Mouse (Mus musculus) heart, embryonic 15.5 days (tissue): ENCODE measurements around the gene Lrrc14b. TPM values are rescaled to one million over a fixed set of nuclear protein-coding genes. Genes with fewer than 3 reads are reported as not detected.

Source experiments
- ATAC-seq: fragments of 200-750 bp; cut with Nextera tagmentation; replicated peaks from 2 replicates; pipeline ENCODE4 v1.8.0; 2017; ENCODE audit warnings: low read depth, moderate TSS enrichment; ENCODE audit not compliant: insufficient number of reproducible peaks, insufficient read depth, low FRiP score
- H3K27ac ChIP-seq: fragments of 300-500 bp; sonication (generic); 2 replicates; pipeline ENCODE4 v1.5.1; 2015; ENCODE audit warnings: mild to moderate bottlenecking, inconsistent platforms
- H3K27me3 ChIP-seq: fragments of 300-500 bp; sonication (generic); 2 replicates; pipeline ENCODE4 v1.6.1; 2015; ENCODE audit warnings: inconsistent platforms
- H3K36me3 ChIP-seq: fragments of 300-500 bp; sonication (generic); 2 replicates; pipeline ENCODE4 v1.6.1; 2015; ENCODE audit warnings: mild to moderate bottlenecking, inconsistent platforms
- H3K4me1 ChIP-seq: fragments of 300-500 bp; sonication (generic); replicated peaks from 2 replicates; pipeline ENCODE4 v1.6.1; 2015; ENCODE audit warnings: inconsistent platforms
- H3K4me2 ChIP-seq: fragments of 300-500 bp; sonication (generic); 2 replicates; pipeline ENCODE4 v1.6.1; 2015; ENCODE audit warnings: inconsistent platforms, mild to moderate bottlenecking, moderate library complexity
- H3K4me3 ChIP-seq: fragments of 300-500 bp; sonication (generic); 2 replicates; pipeline ENCODE4 v1.5.1; 2015; ENCODE audit warnings: mild to moderate bottlenecking, inconsistent platforms
- H3K9ac ChIP-seq: fragments of 300-500 bp; sonication (generic); 2 replicates; pipeline ENCODE4 v1.6.1; 2015; ENCODE audit warnings: mild to moderate bottlenecking, inconsistent platforms
- H3K9me3 ChIP-seq: fragments of 300-500 bp; sonication (generic); replicated peaks from 2 replicates; pipeline ENCODE4 v1.6.1; 2016; ENCODE audit warnings: inconsistent platforms
- WGBS: fragments of 180-500 bp; shearing (Covaris S2); methylation state at CpG from one replicate; pipeline ENCODE4 v1.1.7; 2015; ENCODE audit warnings: mixed read lengths; 5-methylcytosine and 5-hydroxymethylcytosine counted together
- microRNA counts: library from miRNA; unstranded; fragments of <30 nt; microRNA quantifications from one replicate; lab custom pipeline; 2016
- microRNA-seq: library from miRNA; unstranded; fragments of <30 nt; microRNA quantifications from one replicate; pipeline ENCODE4, GENCODE M21; 2016
- polyA plus RNA-seq: library from polyadenylated mRNA; unstranded; fragments of >200 nt; fragmentation: Nextera tagmentation; extraction: Ambion mirVana; gene quantifications from 2 replicates; pipeline ENCODE4 v1.2.1, GENCODE M21; 2015

The Lrrc14b gene
- polyA plus RNA-seq, 1 experiment from 2014 or later: 10.2 TPM

- Histone ChIP-seq H3K4me3 (peak within 1 kb of the TSS; percentile 67), H3K27ac (peak within 1 kb of the TSS; percentile 90), H3K9me3 (no peaks in the 10 kb centered on the region), H3K27me3 (no peaks in the 10 kb centered on the region), H3K9ac (peak within 1 kb of the TSS; percentile 84), H3K36me3 (peaks cover 10% of the 10 kb centered on the region), H3K4me1 (peaks cover 20% of the 10 kb centered on the region), H3K4me2 (peak within 1 kb of the TSS; percentile 59)
- peak; percentile 98 for ATAC-seq
- WGBS: 1% methylated on average over 57 of the region's 57 CpGs
These were observed 14.0 kb downstream of the Lrrc14b start, which contains the start of the genes Sdha and Ccdc127 for GRCm38 (mm10) chr13:74349566-74350434. Gene Sdha, minus strand, starts transcription at chr13:74350280. Gene Ccdc127, plus strand, starts transcription at chr13:74350309.

- H3K4me2 ChIP-seq: no peak overlapping the region
- no peak overlapping the region for H3K9ac ChIP-seq
- no peak overlapping the region for H3K27ac ChIP-seq
- peaks cover 76% of the 10 kb centered on the region for H3K36me3 ChIP-seq
- H3K4me3 ChIP-seq: no peak overlapping the region
- WGBS: 44% methylated on average over 3 of the region's 3 CpGs
- H3K27me3 ChIP-seq: no peaks in the 10 kb centered on the region
- no peak for ATAC-seq
- no peaks in the 10 kb centered on the region for H3K4me1 ChIP-seq
- H3K9me3 ChIP-seq: no peaks in the 10 kb centered on the region
These were observed 22.8 kb downstream of the Lrrc14b start for GRCm38 (mm10) chr13:74341036-74341435.

- H3K4me3 ChIP-seq: no peak overlapping the region
- H3K27me3 ChIP-seq: no peaks in the 10 kb centered on the region
- H3K27ac ChIP-seq: no peak overlapping the region
- no peak overlapping the region for H3K9ac ChIP-seq
- ATAC-seq: no peak
- peaks cover 79% of the 10 kb centered on the region for H3K36me3 ChIP-seq
- H3K9me3 ChIP-seq: no peaks in the 10 kb centered on the region
- no peak overlapping the region for H3K4me2 ChIP-seq
- no peaks in the 10 kb centered on the region for H3K4me1 ChIP-seq
These were observed 34.5 kb downstream of the Lrrc14b start for GRCm38 (mm10) chr13:74329321-74329720.

GRCm38 (mm10) chr13:74317170-74317849 is 46.5 kb downstream of the Lrrc14b start, which contains the start of gene Pdcd6:
Gene Pdcd6, minus strand, starts transcription at chr13:74317580.
- peaks cover 14% of the 10 kb centered on the region for H3K4me1 ChIP-seq
- no peaks in the 10 kb centered on the region for H3K27me3 ChIP-seq
- WGBS: under 1% methylated on average over 36 of the region's 36 CpGs
- peak; percentile 99 for ATAC-seq
- peak within 1 kb of the TSS; percentile 89 for H3K4me2 ChIP-seq
- peak within 1 kb of the TSS; percentile 97 for H3K4me3 ChIP-seq
- no peaks in the 10 kb centered on the region for H3K9me3 ChIP-seq
- H3K36me3 ChIP-seq: peaks cover 36% of the 10 kb centered on the region
- H3K27ac ChIP-seq: peak within 1 kb of the TSS; percentile 85
- peak within 1 kb of the TSS; percentile 92 for H3K9ac ChIP-seq

GRCm38 (mm10) chr13:74316789-74317169 is 47.0 kb downstream of the Lrrc14b start:
- Histone ChIP-seq H3K27ac (peak overlapping the region; percentile 85), H3K4me1 (peaks cover 14% of the 10 kb centered on the region), H3K9me3 (no peaks in the 10 kb centered on the region), H3K4me3 (peak overlapping the region; percentile 97), H3K4me2 (peak overlapping the region; percentile 89), H3K27me3 (no peaks in the 10 kb centered on the region), H3K9ac (peak overlapping the region; percentile 92), H3K36me3 (peaks cover 31% of the 10 kb centered on the region)
- WGBS: 1% methylated on average over 15 of the region's 15 CpGs
- no peak; the same call in 1 of the 2 replicates for ATAC-seq

GRCm38 (mm10) chr13:74316386-74316785 is 47.4 kb downstream of the Lrrc14b start:
- peak overlapping the region; percentile 85 for H3K27ac ChIP-seq
- H3K9ac ChIP-seq: peak overlapping the region; percentile 92
- peak overlapping the region; percentile 89 for H3K4me2 ChIP-seq
- WGBS: 25% methylated on average over 4 of the region's 4 CpGs
- no peaks in the 10 kb centered on the region for H3K27me3 ChIP-seq
- no peak for ATAC-seq
- peak overlapping the region; percentile 97 for H3K4me3 ChIP-seq
- peaks cover 14% of the 10 kb centered on the region for H3K4me1 ChIP-seq
- no peaks in the 10 kb centered on the region for H3K9me3 ChIP-seq
- peaks cover 31% of the 10 kb centered on the region for H3K36me3 ChIP-seq

GRCm38 (mm10) chr13:74314616-74315015 is 49.2 kb downstream of the Lrrc14b start:
- no peak overlapping the region for H3K4me2 ChIP-seq
- H3K9ac ChIP-seq: no peak overlapping the region
- H3K4me3 ChIP-seq: no peak overlapping the region
- H3K27me3 ChIP-seq: no peaks in the 10 kb centered on the region
- no peaks in the 10 kb centered on the region for H3K9me3 ChIP-seq
- peaks cover 28% of the 10 kb centered on the region for H3K36me3 ChIP-seq
- ATAC-seq: no peak
- H3K4me1 ChIP-seq: peaks cover 14% of the 10 kb centered on the region
- 91% methylated on average over 3 of the region's 3 CpGs for WGBS
- H3K27ac ChIP-seq: no peak overlapping the region

MicroRNAs encoded within 50 kb of the gene (microRNA counts, 519-probe panel; counts per million panel counts)
- not detected for microRNA mmu-miR-692 (lab: Ali Mortazavi, UCI)

Small RNA genes lying within 50 kb of the gene (microRNA-seq; reads per million reads assigned to microRNA genes)
- gene Mir692-3: not detected

Other genes with a start within 250 kb of the Lrrc14b start
- gene Slc9a3, start 242.5 kb downstream of the Lrrc14b start, polyA plus RNA-seq: 0.09 TPM in 1 of 2 replicates, not detected in the other
- 57.0 and 61.2 TPM in 2 replicates for gene Exoc3, start 155.3 kb downstream of the Lrrc14b start, polyA plus RNA-seq
- gene Ahrr, start 71.7 kb downstream of the Lrrc14b start, polyA plus RNA-seq: 1.0 and 1.3 TPM in 2 replicates
- 83.0 and 93.8 TPM in 2 replicates for gene Pdcd6, start 46.4 kb downstream of the Lrrc14b start, polyA plus RNA-seq
- gene Sdha, start 13.7 kb downstream of the Lrrc14b start, polyA plus RNA-seq: 551 and 562 TPM in 2 replicates
- 43.9 and 51.2 TPM in 2 replicates for gene Ccdc127, start 13.7 kb downstream of the Lrrc14b start, polyA plus RNA-seq
- 3.8 and 4.8 TPM in 2 replicates for gene Zfp72, start 26.8 kb upstream of the Lrrc14b start, polyA plus RNA-seq
- 57.7 and 65.8 TPM in 2 replicates for gene Ftl1-ps1, start 35.7 kb upstream of the Lrrc14b start, polyA plus RNA-seq
- gene Zfp825, start 130.0 kb upstream of the Lrrc14b start, polyA plus RNA-seq: 11.8 and 12.7 TPM in 2 replicates